Mouse (Mus musculus) stomach, postnatal 0 days (tissue): ENCODE measurements around the gene Ccnl1. TPM values are rescaled to one million over a fixed set of nuclear protein-coding genes. Genes with fewer than 3 reads are reported as not detected.

ENCODE experiments used
- ATAC-seq: fragments of 200-750 bp; cut with Nextera tagmentation; 2 replicates; pipeline ENCODE4 v1.8.0; 2017; ENCODE audit not compliant: low FRiP score, low TSS enrichment
- DNase-seq: peaks from one replicate; pipeline ENCODE4 v3.0.0-alpha.2; 2016; ENCODE audit warnings: low spot score
- H3K27ac ChIP-seq: fragments of 300-500 bp; sonication (generic); replicated peaks from 2 replicates; pipeline ENCODE4 v1.5.1; 2014; ENCODE audit warnings: mild to moderate bottlenecking, control low read depth
- H3K27me3 ChIP-seq: fragments of 300-500 bp; sonication (generic); 2 replicates; pipeline ENCODE4 v1.6.1; 2014; ENCODE audit warnings: low read length; ENCODE audit not compliant: control insufficient read depth, insufficient read depth
- H3K36me3 ChIP-seq: fragments of 300-500 bp; sonication (generic); 2 replicates; pipeline ENCODE4 v1.6.1; 2014; ENCODE audit warnings: low read length, mixed read lengths; ENCODE audit not compliant: control insufficient read depth, insufficient read depth
- H3K4me1 ChIP-seq: fragments of 300-500 bp; sonication (generic); replicated peaks from 2 replicates; pipeline ENCODE4 v1.6.1; 2014; ENCODE audit warnings: antibody characterized with exemption; ENCODE audit not compliant: control insufficient read depth, insufficient read depth
- H3K4me2 ChIP-seq: fragments of 300-500 bp; sonication (generic); replicated peaks from 2 replicates; pipeline ENCODE4 v1.6.1; 2014; ENCODE audit warnings: low read depth, mild to moderate bottlenecking, control low read depth, moderate library complexity
- H3K4me3 ChIP-seq: fragments of 300-500 bp; sonication (generic); 2 replicates; pipeline ENCODE4 v1.5.1; 2014; ENCODE audit warnings: low read depth, low read length, control low read depth
- H3K9ac ChIP-seq: fragments of 300-500 bp; sonication (generic); 2 replicates; pipeline ENCODE4 v1.6.1; 2014; ENCODE audit warnings: mild to moderate bottlenecking, low read length, control low read depth, mixed read lengths
- H3K9me3 ChIP-seq: fragments of 300-500 bp; sonication (generic); 2 replicates; pipeline ENCODE4 v1.6.1; 2016; ENCODE audit warnings: low read length; ENCODE audit not compliant: control insufficient read depth
- CTCF ChIP-seq: IDR thresholded peaks from 2 replicates; pipeline ENCODE4 v1.5.1; 2016; ENCODE audit warnings: antibody characterized with exemption, low read depth, mild to moderate bottlenecking, moderate library complexity
- EP300 ChIP-seq: optimal IDR thresholded peaks from 2 replicates; pipeline ENCODE3; 2016; ENCODE audit warnings: antibody characterized with exemption
- WGBS: fragments of 180-500 bp; shearing (Covaris S2); extraction: QIAGEN DNeasy Blood & Tissue Kit; methylation state at CpG from one replicate; pipeline ENCODE4 v1.1.7; 2014; 5-methylcytosine and 5-hydroxymethylcytosine counted together
- polyA plus RNA-seq: library from polyadenylated mRNA; unstranded; fragments of >200 nt; fragmentation: Nextera tagmentation; extraction: Ambion mirVana; gene quantifications from 2 replicates; pipeline ENCODE4 v1.2.1, GENCODE M21; 2015

The Ccnl1 gene
- polyA plus RNA-seq, 1 experiment from 2014 or later, result 54.3 TPM

- no peak for ATAC-seq
These were observed 27.4 kb downstream of the Ccnl1 start for GRCm38 (mm10) chr3:65930636-65931035.

GRCm38 (mm10) chr3:65929821-65930633 lies 28.0 kb downstream of the Ccnl1 start:
- TF ChIP-seq EP300 (no peak), CTCF (peak; percentile 83)
- Histone ChIP-seq H3K4me2 (peak overlapping the region; percentile 48), H3K9me3 (no peaks in the 10 kb centered on the region), H3K36me3 (no peaks in the 10 kb centered on the region), H3K4me3 (peak overlapping the region; percentile 10; the same call in 1 of the 2 replicates), H3K27ac (no peak overlapping the region), H3K9ac (no peak overlapping the region), H3K27me3 (no peaks in the 10 kb centered on the region), H3K4me1 (0 out of 2 replicates have a peak, but pooled peaks cover 2% of the 10 kb centered on the region)
- peak; percentile 64 for DNase-seq
- WGBS, result 21% methylated on average over 20 of the region's 20 CpGs
- peak; percentile 51; the same call in 1 of the 2 replicates for ATAC-seq

More at GRCm38 (mm10) chr3:65930636-65931035, 27.4 kb downstream of the Ccnl1 start:
- no peak overlapping the region for H3K4me2 ChIP-seq
- no peak overlapping the region for H3K27ac ChIP-seq
- H3K9ac ChIP-seq, result no peak overlapping the region
- TF ChIP-seq CTCF (no peak), EP300 (no peak)
- H3K4me3 ChIP-seq, result no peak overlapping the region
- DNase-seq, result no peak
- H3K9me3 ChIP-seq, result no peaks in the 10 kb centered on the region
- H3K4me1 ChIP-seq, result 0 out of 2 replicates have a peak, but pooled peaks cover 2% of the 10 kb centered on the region
- 59% methylated on average over 8 of the region's 8 CpGs for WGBS
- no peaks in the 10 kb centered on the region for H3K36me3 ChIP-seq
- H3K27me3 ChIP-seq, result no peaks in the 10 kb centered on the region

- Histone ChIP-seq H3K9me3 (no peaks in the 10 kb centered on the region), H3K27ac (0 out of 2 replicates have a peak overlapping the region, but pooled peaks have one; percentile 8), H3K4me2 (peak overlapping the region; percentile 48), H3K9ac (no peak overlapping the region), H3K4me3 (no peak overlapping the region), H3K4me1 (0 out of 2 replicates have a peak, but pooled peaks cover 2% of the 10 kb centered on the region), H3K27me3 (no peaks in the 10 kb centered on the region), H3K36me3 (no peaks in the 10 kb centered on the region)
- peak; percentile 95 for ATAC-seq
- TF ChIP-seq EP300 (no peak), CTCF (peak; percentile 99)
- DNase-seq, result peak; percentile 86
- WGBS, result 6% methylated on average over 10 of the region's 10 CpGs
These were observed 28.7 kb downstream of the Ccnl1 start for GRCm38 (mm10) chr3:65929304-65929783.

GRCm38 (mm10) chr3:65928614-65929272 lies 29.3 kb downstream of the Ccnl1 start:
- Histone ChIP-seq H3K9ac (no peak overlapping the region), H3K27ac (0 out of 2 replicates have a peak overlapping the region, but pooled peaks have one; percentile 8), H3K9me3 (no peaks in the 10 kb centered on the region), H3K27me3 (no peaks in the 10 kb centered on the region), H3K4me1 (0 out of 2 replicates have a peak, but pooled peaks cover 2% of the 10 kb centered on the region), H3K4me3 (no peak overlapping the region), H3K4me2 (peak overlapping the region; percentile 21; the same call in 1 of the 2 replicates), H3K36me3 (no peaks in the 10 kb centered on the region)
- TF ChIP-seq CTCF, result no peak
- no peak for TF ChIP-seq EP300
- WGBS, result 53% methylated on average over 4 of the region's 4 CpGs
- DNase-seq (no peak), ATAC-seq (0 out of 2 replicates have a peak, but pooled peaks have one; percentile 0)

GRCm38 (mm10) chr3:65927685-65928084 lies 30.4 kb downstream of the Ccnl1 start:
- ATAC-seq (no peak; the same call in 1 of the 2 replicates), DNase-seq (peak; percentile 56)
- Histone ChIP-seq H3K4me1 (0 out of 2 replicates have a peak, but pooled peaks cover 2% of the 10 kb centered on the region), H3K9me3 (no peaks in the 10 kb centered on the region), H3K9ac (no peak overlapping the region), H3K27ac (0 out of 2 replicates have a peak overlapping the region, but pooled peaks have one; percentile 25), H3K4me3 (no peak overlapping the region), H3K4me2 (no peak overlapping the region), H3K36me3 (no peaks in the 10 kb centered on the region), H3K27me3 (no peaks in the 10 kb centered on the region)
- WGBS, result 42% methylated on average over 7 of the region's 7 CpGs
- TF ChIP-seq CTCF (peak; percentile 4; the same call in 1 of the 2 replicates), EP300 (no peak)
